42 mouse cellular contexts compared by ENCODE assay signal in the genomic region with DNA sequence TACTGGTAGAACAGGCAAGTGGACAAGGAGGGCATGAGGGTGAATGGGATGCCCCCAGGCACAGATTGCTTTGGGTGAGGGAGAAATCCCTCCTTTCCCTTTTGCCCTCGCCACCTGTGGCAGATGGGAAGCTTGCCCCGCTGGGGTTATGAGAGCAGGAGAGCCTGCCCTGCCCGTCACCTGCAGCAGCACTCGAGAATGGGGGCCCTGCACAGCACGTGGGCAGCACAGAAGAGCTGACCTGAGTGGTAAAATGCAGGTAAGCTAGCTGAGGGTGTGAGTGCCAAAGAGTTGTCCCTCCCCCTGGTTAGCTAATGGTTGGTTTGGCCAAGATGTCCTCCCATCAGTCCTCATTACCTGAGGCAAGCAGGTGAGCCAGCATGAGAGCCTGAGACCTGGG. TPM values are rescaled to one million over a fixed set of nuclear protein-coding genes. Genes with fewer than 3 reads are reported as not detected.
"Had no signal": no experiment of that assay in that cellular context is flagged by ENCODE, and none has a peak within 500 bp of the region (broad histone marks: within the 10 kb centered on the region; RNA-seq: fewer than 3 reads in every experiment).

No protein-coding gene starts in this region.

- H3K4me2 ChIP-seq: heart, embryonic 11.5 days; heart, embryonic 13.5 days; heart, embryonic 15.5 days; hindbrain, embryonic 12.5 days; hindbrain, embryonic 14.5 days; kidney, embryonic 15.5 days; limb, embryonic 12.5 days; liver, embryonic 13.5 days; liver, embryonic 15.5 days had no signal

- H3K27ac ChIP-seq: gastrocnemius, adult 2 months; heart, adult 2 months; heart, embryonic 13.5 days; heart, embryonic 15.5 days; hindbrain, embryonic 10.5 days; hindbrain, embryonic 12.5 days; hindbrain, embryonic 14.5 days; kidney, embryonic 15.5 days; kidney, postnatal 0 days; limb, embryonic 12.5 days; liver, embryonic 13.5 days; liver, embryonic 15.5 days had no signal

- H3K4me3 ChIP-seq: gastrocnemius, adult 2 months; heart, adult 2 months; heart, embryonic 13.5 days; heart, embryonic 15.5 days; hindbrain, embryonic 10.5 days; hindbrain, embryonic 12.5 days; kidney, embryonic 15.5 days; limb, embryonic 12.5 days; liver, embryonic 13.5 days; liver, embryonic 15.5 days had no signal

- H3K9ac ChIP-seq: heart, embryonic 13.5 days; heart, embryonic 15.5 days; hindbrain, embryonic 12.5 days; hindbrain, embryonic 14.5 days; kidney, embryonic 15.5 days; limb, embryonic 12.5 days; liver, embryonic 13.5 days; liver, embryonic 15.5 days; liver, postnatal 0 days had no signal

- H3K27me3 ChIP-seq: heart, embryonic 13.5 days; heart, embryonic 15.5 days; hindbrain, embryonic 12.5 days; kidney, embryonic 15.5 days; limb, embryonic 12.5 days; liver, embryonic 13.5 days; liver, embryonic 15.5 days had no signal

- H3K4me1 ChIP-seq: heart, embryonic 13.5 days; heart, embryonic 15.5 days; hindbrain, embryonic 10.5 days; hindbrain, embryonic 12.5 days; kidney, embryonic 15.5 days; limb, embryonic 12.5 days; liver, embryonic 13.5 days; liver, embryonic 15.5 days had no signal

- H3K36me3 ChIP-seq: heart, embryonic 13.5 days; heart, embryonic 15.5 days; hindbrain, embryonic 10.5 days; hindbrain, embryonic 12.5 days; kidney, embryonic 15.5 days; limb, embryonic 12.5 days; liver, embryonic 13.5 days; liver, embryonic 15.5 days had no signal

- H3K9me3 ChIP-seq: heart, embryonic 13.5 days; heart, embryonic 15.5 days; hindbrain, embryonic 10.5 days; hindbrain, embryonic 12.5 days; kidney, embryonic 15.5 days; limb, embryonic 12.5 days; liver, embryonic 13.5 days; liver, embryonic 15.5 days had no signal

- DNase-seq: gastrocnemius, adult 2 months; gastrocnemius, postnatal 10 days; gastrocnemius, postnatal 25 days; heart, adult 2 months; heart, postnatal 14 days; kidney, adult 11 months; kidney, adult 2 months; kidney, adult 9 months; kidney, postnatal 14 days; layer of hippocampus, adult 9-11 months; layer of hippocampus, postnatal 36 days; liver; liver, embryonic 13.5 days; liver, postnatal 0 days had no signal

- ATAC-seq: hindbrain, embryonic 16.5 days; inflammation-experienced regulatory T-cells, adult 6 months; intestine, embryonic 16.5 days; liver, postnatal 0 days had no signal

RNA-seq across cellular contexts. Expression of a gene that starts 12.1 kb away (rescaled TPM):
- total RNA-seq: gastrocnemius, adult 2 months; gastrocnemius, postnatal 10 days; gastrocnemius, postnatal 25 days; granulocyte monocyte progenitor cell, adult 5-6 weeks; heart, adult 2 months; heart, postnatal 14 days; heart, postnatal 4 days; layer of hippocampus, adult 18-20 months; layer of hippocampus, adult 8-10 months; layer of hippocampus, postnatal 14 days; layer of hippocampus, postnatal 36 days; left cerebral cortex, adult 18-20 months; left cerebral cortex, adult 8-10 months; left cerebral cortex, postnatal 10 days; left cerebral cortex, postnatal 25 days; left cerebral cortex, postnatal 4 days had no signal
- polyA plus RNA-seq: frontal cortex, adult 2 months; heart, adult 2 months; heart, embryonic 11.5 days; heart, embryonic 13.5 days; heart, embryonic 15.5 days; heart, postnatal 0 days; hindbrain, embryonic 10.5 days; hindbrain, embryonic 12.5 days; hindbrain, embryonic 14.5 days; hindbrain, embryonic 16.5 days; inflammation-experienced regulatory T-cells, adult 6 months; intestine, embryonic 16.5 days; kidney, adult 2 months; kidney, embryonic 15.5 days; kidney, postnatal 0 days; large intestine, adult 2 months; limb, embryonic 12.5 days; limb, embryonic 14.5 days; liver, embryonic 13.5 days; liver, embryonic 15.5 days; liver, postnatal 0 days had no signal

RNA-seq across cellular contexts. Expression of a gene that starts 24.7 kb away (rescaled TPM):
- total RNA-seq: gastrocnemius, adult 2 months; gastrocnemius, postnatal 10 days; gastrocnemius, postnatal 25 days; gastrocnemius, postnatal 4 days; granulocyte monocyte progenitor cell, adult 5-6 weeks; heart, adult 2 months; heart, postnatal 14 days; heart, postnatal 4 days; layer of hippocampus, adult 18-20 months; layer of hippocampus, adult 8-10 months; layer of hippocampus, postnatal 14 days; layer of hippocampus, postnatal 36 days; left cerebral cortex, adult 18-20 months; left cerebral cortex, adult 8-10 months; left cerebral cortex, postnatal 10 days; left cerebral cortex, postnatal 25 days; left cerebral cortex, postnatal 4 days had no signal
- polyA plus RNA-seq: heart, adult 2 months; heart, embryonic 11.5 days; heart, embryonic 13.5 days; heart, embryonic 15.5 days; heart, postnatal 0 days; hindbrain, embryonic 10.5 days; hindbrain, embryonic 12.5 days; hindbrain, embryonic 14.5 days; hindbrain, embryonic 16.5 days; inflammation-experienced regulatory T-cells, adult 6 months; intestine, embryonic 16.5 days; kidney, adult 2 months; kidney, embryonic 15.5 days; kidney, postnatal 0 days; large intestine, adult 2 months; limb, embryonic 12.5 days; liver, embryonic 13.5 days; liver, embryonic 15.5 days; liver, postnatal 0 days had no signal

RNA-seq across cellular contexts. Expression of a gene that starts 27.1 kb away (rescaled TPM):
- total RNA-seq: gastrocnemius, adult 2 months; gastrocnemius, postnatal 10 days; gastrocnemius, postnatal 25 days; gastrocnemius, postnatal 4 days; granulocyte monocyte progenitor cell, adult 5-6 weeks; heart, adult 2 months; heart, postnatal 14 days; heart, postnatal 4 days; layer of hippocampus, adult 18-20 months; layer of hippocampus, adult 8-10 months; layer of hippocampus, postnatal 14 days; layer of hippocampus, postnatal 36 days; left cerebral cortex, adult 18-20 months; left cerebral cortex, adult 8-10 months; left cerebral cortex, postnatal 10 days; left cerebral cortex, postnatal 25 days; left cerebral cortex, postnatal 4 days had no signal
- polyA plus RNA-seq: heart, adult 2 months; heart, embryonic 11.5 days; heart, embryonic 13.5 days; heart, embryonic 15.5 days; heart, postnatal 0 days; hindbrain, embryonic 10.5 days; hindbrain, embryonic 12.5 days; hindbrain, embryonic 14.5 days; hindbrain, embryonic 16.5 days; inflammation-experienced regulatory T-cells, adult 6 months; intestine, embryonic 16.5 days; kidney, adult 2 months; kidney, embryonic 15.5 days; kidney, postnatal 0 days; large intestine, adult 2 months; limb, embryonic 12.5 days; liver, embryonic 13.5 days; liver, embryonic 15.5 days; liver, postnatal 0 days had no signal

RNA-seq across cellular contexts. Expression of a gene that starts 47.9 kb away (rescaled TPM):
- total RNA-seq: gastrocnemius, adult 2 months; gastrocnemius, postnatal 10 days; gastrocnemius, postnatal 25 days; gastrocnemius, postnatal 4 days; granulocyte monocyte progenitor cell, adult 5-6 weeks; heart, adult 2 months; heart, postnatal 14 days; heart, postnatal 4 days; layer of hippocampus, adult 18-20 months; layer of hippocampus, adult 8-10 months; layer of hippocampus, postnatal 14 days; layer of hippocampus, postnatal 36 days; left cerebral cortex, adult 18-20 months; left cerebral cortex, adult 8-10 months; left cerebral cortex, postnatal 10 days; left cerebral cortex, postnatal 25 days; left cerebral cortex, postnatal 4 days had no signal
- polyA plus RNA-seq: heart, adult 2 months; heart, embryonic 11.5 days; heart, embryonic 13.5 days; heart, embryonic 15.5 days; heart, postnatal 0 days; hindbrain, embryonic 12.5 days; hindbrain, embryonic 14.5 days; hindbrain, embryonic 16.5 days; intestine, embryonic 16.5 days; kidney, adult 2 months; kidney, embryonic 15.5 days; kidney, postnatal 0 days; large intestine, adult 2 months; limb, embryonic 12.5 days; limb, embryonic 14.5 days; liver, embryonic 13.5 days had no signal

RNA-seq across cellular contexts. Expression of a gene that starts 54.1 kb away (rescaled TPM):
- total RNA-seq: gastrocnemius, adult 2 months; gastrocnemius, postnatal 10 days; gastrocnemius, postnatal 25 days; gastrocnemius, postnatal 4 days; granulocyte monocyte progenitor cell, adult 5-6 weeks; heart, adult 2 months; heart, postnatal 14 days; heart, postnatal 4 days; layer of hippocampus, adult 18-20 months; layer of hippocampus, adult 8-10 months; layer of hippocampus, postnatal 14 days; layer of hippocampus, postnatal 36 days; left cerebral cortex, adult 18-20 months; left cerebral cortex, adult 8-10 months; left cerebral cortex, postnatal 10 days; left cerebral cortex, postnatal 25 days; left cerebral cortex, postnatal 4 days had no signal
- polyA plus RNA-seq: heart, adult 2 months; heart, embryonic 11.5 days; heart, embryonic 13.5 days; heart, embryonic 15.5 days; heart, postnatal 0 days; hindbrain, embryonic 10.5 days; hindbrain, embryonic 12.5 days; hindbrain, embryonic 14.5 days; hindbrain, embryonic 16.5 days; inflammation-experienced regulatory T-cells, adult 6 months; intestine, embryonic 16.5 days; kidney, adult 2 months; kidney, embryonic 15.5 days; kidney, postnatal 0 days; large intestine, adult 2 months; limb, embryonic 12.5 days; liver, embryonic 13.5 days; liver, embryonic 15.5 days; liver, postnatal 0 days had no signal
